Mouse (Mus musculus) hindbrain, embryonic 16.5 days (tissue): Measurements from ENCODE around the gene Olfr1282. TPM values are rescaled to one million over a fixed set of nuclear protein-coding genes. Genes with fewer than 3 reads are reported as not detected.

Experiments
- polyA plus RNA-seq: library from polyadenylated mRNA; unstranded; fragments of >200 nt; fragmentation: Nextera tagmentation; extraction: Ambion mirVana; gene quantifications from 2 replicates; pipeline ENCODE4 v1.2.1, GENCODE M21; 2015

The Olfr1282 gene
- polyA plus RNA-seq, 1 experiment from 2014 or later = not detected

Other genes with a start within 250 kb of the Olfr1282 start
- gene Gm13941, start 230.1 kb downstream of the Olfr1282 start, polyA plus RNA-seq = not detected in 2 replicates
- not detected in 2 replicates for gene Gm15130, start 183.1 kb downstream of the Olfr1282 start, polyA plus RNA-seq
- gene 4930430A15Rik, start 106.5 kb downstream of the Olfr1282 start, polyA plus RNA-seq = not detected in 2 replicates
- not detected in 2 replicates for gene Olfr1275, start 100.8 kb downstream of the Olfr1282 start, polyA plus RNA-seq
- gene Olfr1276, start 81.6 kb downstream of the Olfr1282 start, polyA plus RNA-seq = not detected in 2 replicates
- not detected in 2 replicates for gene Olfr1277, start 62.0 kb downstream of the Olfr1282 start, polyA plus RNA-seq
- not detected in 2 replicates for gene Olfr1278, start 45.9 kb downstream of the Olfr1282 start, polyA plus RNA-seq
- not detected in 2 replicates for gene Olfr1279, start 35.4 kb downstream of the Olfr1282 start, polyA plus RNA-seq
- not detected in 2 replicates for gene Olfr1280, start 22.1 kb downstream of the Olfr1282 start, polyA plus RNA-seq
- gene Olfr1281, start 9.6 kb downstream of the Olfr1282 start, polyA plus RNA-seq = not detected in 2 replicates
- not detected in 2 replicates for gene Olfr1283, start 30.7 kb upstream of the Olfr1282 start, polyA plus RNA-seq
- not detected in 2 replicates for gene Olfr1284, start 39.4 kb upstream of the Olfr1282 start, polyA plus RNA-seq
- not detected in 2 replicates for gene Olfr1286, start 87.0 kb upstream of the Olfr1282 start, polyA plus RNA-seq
- not detected in 2 replicates for gene Olfr1287, start 113.1 kb upstream of the Olfr1282 start, polyA plus RNA-seq
- not detected in 2 replicates for gene Olfr1288, start 138.0 kb upstream of the Olfr1282 start, polyA plus RNA-seq
- not detected in 2 replicates for gene Olfr1289, start 144.7 kb upstream of the Olfr1282 start, polyA plus RNA-seq
- gene Olfr1290, start 157.8 kb upstream of the Olfr1282 start, polyA plus RNA-seq = not detected in 2 replicates
- not detected in 2 replicates for gene Olfr1291-ps1, start 161.1 kb upstream of the Olfr1282 start, polyA plus RNA-seq
- gene Olfr1293-ps, start 189.1 kb upstream of the Olfr1282 start, polyA plus RNA-seq = not detected in 2 replicates
- gene Olfr1294, start 204.2 kb upstream of the Olfr1282 start, polyA plus RNA-seq = not detected in 2 replicates
- gene Olfr1295, start 233.6 kb upstream of the Olfr1282 start, polyA plus RNA-seq = not detected in 2 replicates